Mouse (Mus musculus) embryonic facial prominence, embryonic 13.5 days (tissue): ENCODE results near the gene Tsc22d3. TPM values are rescaled to one million over a fixed set of nuclear protein-coding genes. Genes with fewer than 3 reads are reported as not detected.
"Not testable (repeated sequence)": the region's sequence is repeated elsewhere in the genome, so short reads cannot be mapped to it uniquely, and the experiment has no call there.

ENCODE experiments used
- ATAC-seq: fragments of 200-750 bp; cut with Nextera tagmentation; 2 replicates; pipeline ENCODE4 v1.8.0; 2017; ENCODE audit warnings: low read depth; ENCODE audit not compliant: insufficient number of reproducible peaks, insufficient read depth, low FRiP score, low TSS enrichment
- H3K27ac ChIP-seq: fragments of 300-500 bp; sonication (generic); 2 replicates; pipeline ENCODE4 v1.5.1; 2015; ENCODE audit warnings: moderate library complexity, mild to moderate bottlenecking, inconsistent platforms
- H3K27me3 ChIP-seq: fragments of 300-500 bp; sonication (generic); 2 replicates; pipeline ENCODE4 v1.6.1; 2015; ENCODE audit warnings: mild to moderate bottlenecking, inconsistent platforms
- H3K36me3 ChIP-seq: fragments of 300-500 bp; sonication (generic); 2 replicates; pipeline ENCODE4 v1.6.1; 2015; ENCODE audit warnings: mild to moderate bottlenecking, inconsistent platforms
- H3K4me1 ChIP-seq: fragments of 300-500 bp; sonication (generic); 2 replicates; pipeline ENCODE4 v1.6.1; 2015; ENCODE audit warnings: inconsistent platforms
- H3K4me2 ChIP-seq: fragments of 300-500 bp; sonication (generic); 2 replicates; pipeline ENCODE4 v1.6.1; 2015; ENCODE audit warnings: moderate library complexity, mild to moderate bottlenecking, inconsistent platforms
- H3K4me3 ChIP-seq: fragments of 300-500 bp; sonication (generic); 2 replicates; pipeline ENCODE4 v1.5.1; 2015; ENCODE audit warnings: mild to moderate bottlenecking, inconsistent platforms
- H3K9ac ChIP-seq: fragments of 300-500 bp; sonication (generic); 2 replicates; pipeline ENCODE4 v1.6.1; 2015; ENCODE audit warnings: mild to moderate bottlenecking, inconsistent platforms
- H3K9me3 ChIP-seq: fragments of 300-500 bp; sonication (generic); 2 replicates; pipeline ENCODE4 v1.6.1; 2016; ENCODE audit warnings: inconsistent platforms
- WGBS: fragments of 180-500 bp; shearing (Covaris S2); methylation state at CpG from one replicate; pipeline ENCODE4 v1.1.7; 2015; ENCODE audit warnings: mixed read lengths; 5-methylcytosine and 5-hydroxymethylcytosine counted together
- polyA plus RNA-seq: library from polyadenylated mRNA; unstranded; fragments of >200 nt; fragmentation: Nextera tagmentation; extraction: Ambion mirVana; gene quantifications from 2 replicates; pipeline ENCODE4 v1.2.1, GENCODE M21; 2015

Tsc22d3 gene
- polyA plus RNA-seq, 1 experiment from 2014 or later, result 105 TPM

DNA sequence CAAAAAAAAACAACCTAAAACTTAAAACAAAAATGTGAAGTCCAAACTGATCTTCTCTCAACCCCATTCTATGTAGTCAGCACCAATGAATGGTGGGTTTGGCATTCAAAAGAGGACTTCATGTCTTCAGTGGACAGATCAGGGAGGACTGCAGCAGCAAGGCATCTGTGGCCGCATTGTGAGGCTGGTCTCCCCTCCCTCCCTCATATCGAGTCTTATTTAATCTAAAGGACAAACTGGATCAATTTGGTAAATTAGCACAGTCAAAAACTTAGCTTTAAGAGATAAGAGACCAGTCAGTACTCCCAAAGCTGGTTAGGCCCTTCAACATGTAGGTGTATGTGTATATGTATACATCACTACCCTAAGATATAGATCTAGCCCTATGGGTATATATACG, 60.6 kb downstream of the Tsc22d3 start:
- not testable (repeated sequence) for ATAC-seq, H3K4me2 ChIP-seq, H3K27ac ChIP-seq, H3K4me3 ChIP-seq, H3K36me3 ChIP-seq, H3K9ac ChIP-seq, H3K9me3 ChIP-seq
- Histone ChIP-seq H3K27me3 (peaks cover 51% of the 10 kb centered on the region), H3K4me1 (peaks cover 12% of the 10 kb centered on the region)
- 85% methylated on average over 3 of the region's 3 CpGs for WGBS

DNA sequence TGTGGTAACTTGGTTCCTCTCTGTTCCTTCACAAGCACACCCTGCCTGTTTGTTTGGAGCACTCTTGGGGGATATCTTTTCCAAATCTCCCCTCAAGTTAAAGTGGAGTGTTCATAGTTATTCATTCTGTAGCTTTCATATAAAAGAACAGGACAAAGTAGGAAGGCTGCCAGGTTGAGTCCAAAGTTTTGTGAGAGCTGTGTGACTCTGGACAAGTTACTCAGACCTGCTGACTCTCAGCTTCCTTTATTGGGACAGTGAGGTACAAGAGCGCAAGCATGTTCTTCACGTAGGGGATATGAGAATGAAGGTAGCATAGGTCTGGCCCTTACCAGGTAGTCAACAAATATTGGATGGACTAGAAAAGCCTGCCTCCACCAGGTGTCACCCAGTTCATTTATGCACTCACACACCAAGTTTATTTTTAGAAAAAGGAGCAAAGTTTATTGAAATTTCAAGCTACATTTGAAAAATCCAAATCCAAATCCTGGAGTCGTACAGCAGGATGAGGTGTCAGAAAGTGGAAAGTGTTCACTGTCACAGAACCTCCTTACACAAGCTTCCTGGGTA, 61.3 kb downstream of the Tsc22d3 start:
- no peak for ATAC-seq
- no peak overlapping the region for H3K4me2 ChIP-seq
- 0 out of 2 replicates have a peak, but pooled peaks cover 9% of the 10 kb centered on the region for H3K36me3 ChIP-seq
- peaks cover 12% of the 10 kb centered on the region for H3K4me1 ChIP-seq
- no peak overlapping the region for H3K27ac ChIP-seq
- 89% methylated on average over 3 of the region's 3 CpGs for WGBS
- H3K9me3 ChIP-seq, result no peaks in the 10 kb centered on the region
- no peak overlapping the region for H3K4me3 ChIP-seq
- H3K27me3 ChIP-seq, result peaks cover 56% of the 10 kb centered on the region
- H3K9ac ChIP-seq, result no peak overlapping the region

- ATAC-seq, result no peak
- peaks cover 57% of the 10 kb centered on the region for H3K27me3 ChIP-seq
- H3K9ac ChIP-seq, result no peak overlapping the region
- H3K4me1 ChIP-seq, result peaks cover 12% of the 10 kb centered on the region
- H3K4me3 ChIP-seq, result no peak overlapping the region
- H3K36me3 ChIP-seq, result 0 out of 2 replicates have a peak, but pooled peaks cover 9% of the 10 kb centered on the region
- WGBS, result 71% methylated on average over 2 of the region's 2 CpGs
- H3K9me3 ChIP-seq, result no peaks in the 10 kb centered on the region
- no peak overlapping the region for H3K4me2 ChIP-seq
- H3K27ac ChIP-seq, result no peak overlapping the region
Measured at GRCm38 (mm10) chrX:140538649-140539048, 61.8 kb downstream of the Tsc22d3 start.

GRCm38 (mm10) chrX:140537662-140538061, 62.8 kb downstream of the Tsc22d3 start:
- Histone ChIP-seq H3K9ac (no peak overlapping the region), H3K4me2 (no peak overlapping the region), H3K36me3 (0 out of 2 replicates have a peak, but pooled peaks cover 9% of the 10 kb centered on the region), H3K27ac (no peak overlapping the region), H3K4me3 (no peak overlapping the region), H3K9me3 (no peaks in the 10 kb centered on the region), H3K4me1 (peaks cover 12% of the 10 kb centered on the region), H3K27me3 (peaks cover 49% of the 10 kb centered on the region)
- ATAC-seq, result no peak
- 47% methylated on average over 6 of the region's 6 CpGs for WGBS

DNA sequence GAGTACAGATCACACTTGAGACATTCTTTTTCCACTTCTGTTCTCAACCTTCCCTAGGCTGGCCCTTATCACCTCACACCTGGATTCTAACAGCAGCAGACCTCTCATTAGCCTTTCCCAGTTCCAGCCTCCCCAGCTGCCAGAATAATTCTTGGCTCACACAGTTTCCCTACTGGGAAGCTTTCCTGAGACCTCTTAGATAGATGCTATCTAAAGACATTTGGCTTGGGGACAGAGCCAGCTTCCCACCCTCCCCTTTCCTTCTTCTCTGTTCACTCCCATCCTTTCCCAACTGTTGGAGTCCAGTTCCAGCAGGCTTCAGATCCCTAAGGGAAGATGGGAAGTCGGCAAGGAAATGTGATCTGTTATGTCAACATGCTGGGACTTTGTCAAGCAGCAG, 65.0 kb downstream of the Tsc22d3 start:
- Histone ChIP-seq H3K4me1 (peaks cover 2% of the 10 kb centered on the region; the same call in 1 of the 2 replicates), H3K36me3 (0 out of 2 replicates have a peak, but pooled peaks cover 4% of the 10 kb centered on the region), H3K9ac (no peak overlapping the region), H3K27me3 (peaks cover 38% of the 10 kb centered on the region), H3K4me3 (no peak overlapping the region), H3K4me2 (no peak overlapping the region), H3K9me3 (no peaks in the 10 kb centered on the region), H3K27ac (no peak overlapping the region)
- ATAC-seq, result no peak
- 47% methylated on average over 1 of the region's 1 CpGs for WGBS

DNA sequence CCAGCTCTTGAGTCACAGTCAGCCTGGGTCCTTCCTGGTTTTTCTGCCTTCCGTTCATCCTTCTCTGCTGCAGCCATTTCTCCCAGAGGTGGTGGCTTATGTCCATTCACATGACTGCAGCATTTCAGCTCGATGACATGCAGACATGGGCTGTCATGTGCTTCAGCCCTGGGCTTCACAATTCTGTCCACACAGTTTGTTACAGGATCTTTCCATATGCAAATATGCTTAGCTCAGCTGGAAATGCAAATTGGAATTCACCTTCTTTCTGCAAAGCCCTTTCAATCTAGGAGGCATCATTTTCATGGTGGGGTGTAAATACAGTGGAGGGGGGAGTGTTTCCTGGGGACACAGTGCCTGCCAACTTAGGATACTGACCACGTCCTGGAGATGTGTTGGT, 66.2 kb downstream of the Tsc22d3 start:
- WGBS, result 77% methylated on average over 3 of the region's 3 CpGs
- Histone ChIP-seq H3K4me3 (no peak overlapping the region), H3K4me2 (no peak overlapping the region), H3K27me3 (peaks cover 33% of the 10 kb centered on the region), H3K36me3 (no peaks in the 10 kb centered on the region), H3K4me1 (peaks cover under 1% of the 10 kb centered on the region; the same call in 1 of the 2 replicates), H3K9ac (no peak overlapping the region), H3K9me3 (no peaks in the 10 kb centered on the region), H3K27ac (no peak overlapping the region)
- no peak for ATAC-seq

- Histone ChIP-seq H3K36me3 (no peaks in the 10 kb centered on the region), H3K27me3 (peaks cover 47% of the 10 kb centered on the region), H3K9ac (no peak overlapping the region), H3K27ac (no peak overlapping the region), H3K4me3 (no peak overlapping the region), H3K9me3 (no peaks in the 10 kb centered on the region), H3K4me1 (peaks cover 4% of the 10 kb centered on the region; the same call in 1 of the 2 replicates), H3K4me2 (no peak overlapping the region)
- no peak for ATAC-seq
- WGBS, result 82% methylated on average over 6 of the region's 6 CpGs
Measured at GRCm38 (mm10) chrX:140532325-140532724, 68.1 kb downstream of the Tsc22d3 start.

DNA sequence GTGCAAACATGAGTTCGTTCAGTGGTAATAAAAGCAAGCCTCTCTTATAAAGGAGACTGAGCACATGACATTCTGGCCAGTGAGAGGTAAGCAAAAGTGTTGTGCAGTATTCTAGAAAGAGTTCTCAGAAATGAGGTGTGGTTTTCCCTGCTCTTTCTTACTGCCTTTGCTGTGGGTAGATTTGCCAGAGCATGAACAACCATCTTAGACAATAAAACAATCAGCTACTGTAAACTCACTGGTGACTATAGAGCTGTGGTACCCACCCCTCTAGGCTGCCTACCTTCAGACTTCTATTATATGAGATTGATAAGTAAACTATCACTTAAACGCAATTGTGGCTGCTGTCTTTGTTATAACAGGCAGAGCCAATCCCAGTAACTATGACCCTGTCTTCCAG, 69.1 kb downstream of the Tsc22d3 start:
- no peak for ATAC-seq
- Histone ChIP-seq H3K27me3 (peaks cover 48% of the 10 kb centered on the region), H3K9ac (no peak overlapping the region), H3K27ac (no peak overlapping the region), H3K4me2 (no peak overlapping the region), H3K9me3 (no peaks in the 10 kb centered on the region), H3K4me1 (peaks cover 4% of the 10 kb centered on the region; the same call in 1 of the 2 replicates), H3K4me3 (no peak overlapping the region), H3K36me3 (no peaks in the 10 kb centered on the region)
- WGBS, result 83% methylated on average over 2 of the region's 2 CpGs

GRCm38 (mm10) chrX:140530632-140531031, 69.8 kb downstream of the Tsc22d3 start:
- ATAC-seq, result no peak
- Histone ChIP-seq H3K27ac (no peak overlapping the region), H3K9me3 (no peaks in the 10 kb centered on the region), H3K27me3 (peaks cover 48% of the 10 kb centered on the region), H3K4me3 (no peak overlapping the region), H3K9ac (no peak overlapping the region), H3K4me2 (no peak overlapping the region), H3K4me1 (peaks cover 4% of the 10 kb centered on the region; the same call in 1 of the 2 replicates), H3K36me3 (no peaks in the 10 kb centered on the region)
- WGBS, result 82% methylated on average over 5 of the region's 5 CpGs

- H3K36me3 ChIP-seq, result no peaks in the 10 kb centered on the region
- no peak overlapping the region for H3K4me2 ChIP-seq
- no peak for ATAC-seq
- peaks cover 4% of the 10 kb centered on the region; the same call in 1 of the 2 replicates for H3K4me1 ChIP-seq
- H3K9ac ChIP-seq, result no peak overlapping the region
- H3K4me3 ChIP-seq, result no peak overlapping the region
- 45% methylated on average over 5 of the region's 5 CpGs for WGBS
- H3K27me3 ChIP-seq, result peaks cover 35% of the 10 kb centered on the region
- H3K27ac ChIP-seq, result no peak overlapping the region
- no peaks in the 10 kb centered on the region for H3K9me3 ChIP-seq
Measured at GRCm38 (mm10) chrX:140529074-140529561, 71.3 kb downstream of the Tsc22d3 start.

- peaks cover 36% of the 10 kb centered on the region for H3K27me3 ChIP-seq
- H3K27ac ChIP-seq, result no peak overlapping the region
- H3K4me2 ChIP-seq, result no peak overlapping the region
- H3K36me3 ChIP-seq, result no peaks in the 10 kb centered on the region
- H3K9me3 ChIP-seq, result no peaks in the 10 kb centered on the region
- H3K4me1 ChIP-seq, result peaks cover 4% of the 10 kb centered on the region; the same call in 1 of the 2 replicates
- H3K4me3 ChIP-seq, result no peak overlapping the region
- no peak overlapping the region for H3K9ac ChIP-seq
- no peak for ATAC-seq
- 22% methylated on average over 6 of the region's 6 CpGs for WGBS
Measured at GRCm38 (mm10) chrX:140527231-140527630, 73.2 kb downstream of the Tsc22d3 start.

DNA sequence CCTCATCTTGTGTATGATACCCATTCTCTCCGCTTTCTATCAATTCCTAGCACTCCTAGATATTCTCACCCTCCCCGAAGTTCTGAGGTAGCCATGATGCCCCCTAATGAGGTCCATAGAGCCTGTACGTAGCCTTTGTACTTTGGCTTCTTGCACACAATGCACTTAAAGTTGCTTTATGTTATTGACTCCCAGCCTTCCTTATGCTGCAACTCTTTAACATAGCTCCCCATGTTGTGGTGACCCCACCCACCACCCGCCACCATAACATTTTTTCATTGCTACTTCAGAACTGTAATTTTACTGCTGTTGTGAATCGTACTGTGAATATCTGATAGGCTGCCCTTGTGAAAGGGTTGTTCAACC, 74.2 kb downstream of the Tsc22d3 start:
- H3K4me1 ChIP-seq, result peaks cover 4% of the 10 kb centered on the region; the same call in 1 of the 2 replicates
- no peak overlapping the region for H3K27ac ChIP-seq
- H3K27me3 ChIP-seq, result peaks cover 27% of the 10 kb centered on the region
- H3K9me3 ChIP-seq, result no peaks in the 10 kb centered on the region
- H3K4me3 ChIP-seq, result no peak overlapping the region
- WGBS, result 89% methylated on average over 5 of the region's 5 CpGs
- no peak overlapping the region for H3K9ac ChIP-seq
- H3K4me2 ChIP-seq, result no peak overlapping the region
- H3K36me3 ChIP-seq, result no peaks in the 10 kb centered on the region
- ATAC-seq, result no peak
